Mouse (Mus musculus) thymus, adult 2 months (tissue): ENCODE measurements at regions not wholly inside any gene's neighbourhood (a gene's known extent, or its start where the extent isn't known, plus 50 kb on each side); places are given as distances from the start of the nearest gene placed in this dataset.

Source experiments
- CTCF ChIP-seq: fragments of 200-500 bp; IDR thresholded peaks from 2 replicates; pipeline ENCODE4 v1.5.1; 2012; ENCODE audit warnings: mild to moderate bottlenecking, control low read depth, low read length, moderate library complexity, borderline replicate concordance; ENCODE audit not compliant: control insufficient read depth, poor library complexity, insufficient read depth; ENCODE audit errors: extremely low read depth
- POLR2A ChIP-seq: fragments of 200-500 bp; IDR thresholded peaks from 2 replicates; pipeline ENCODE4 v1.6.1; 2012; ENCODE audit warnings: mild to moderate bottlenecking, low read length, control low read depth, moderate library complexity; ENCODE audit not compliant: control insufficient read depth, poor library complexity, insufficient read depth; ENCODE audit errors: extremely low read depth

DNA sequence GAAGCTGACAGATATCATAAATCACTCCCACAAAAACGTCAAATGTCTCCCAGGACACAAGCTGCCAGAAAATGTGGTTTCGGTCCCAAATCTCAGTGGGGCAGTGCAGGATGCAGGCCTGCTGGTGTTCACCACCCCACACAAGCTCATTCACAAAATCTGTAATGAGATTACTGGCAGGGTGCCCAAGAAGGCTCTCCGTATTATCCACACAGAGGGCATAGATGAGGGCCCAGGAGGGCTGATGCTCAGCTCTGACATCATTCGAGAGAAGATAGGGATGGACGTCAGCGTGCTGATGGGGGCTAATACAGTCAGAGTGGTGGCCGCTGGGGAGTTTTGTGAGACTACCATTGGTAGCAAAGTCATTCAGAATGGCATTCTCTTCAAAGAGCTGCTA, 375.9 kb upstream of the 4933412E24Rik start:
- TF ChIP-seq CTCF (no peak), POLR2A (no peak)
